Mouse (Mus musculus) heart, postnatal 0 days (tissue): ENCODE measurements around the gene Hspb11.

Experiments used
- CTCF ChIP-seq: IDR thresholded peaks from 2 replicates; pipeline ENCODE4 v1.5.1; 2016; ENCODE audit warnings: antibody characterized with exemption, control low read depth, low read depth
- EP300 ChIP-seq: IDR thresholded peaks from 2 replicates; pipeline ENCODE4 v1.6.1; 2016; ENCODE audit warnings: antibody characterized with exemption, low read depth

GRCm38 (mm10) chr4:107238253-107238652 is 15.1 kb upstream of the Hspb11 start:
- TF ChIP-seq EP300 (no peak), CTCF (no peak)
